Mouse (Mus musculus) olfactory bulb, adult 2 months (tissue): Measurements from ENCODE around the gene AC161166.1.
"Not testable (repeated sequence)": the region's sequence is repeated elsewhere in the genome, so short reads cannot be mapped to it uniquely, and the experiment has no call there.

Experiments
- CTCF ChIP-seq: fragments of 200-500 bp; IDR thresholded peaks from 2 replicates; pipeline ENCODE4 v1.5.1; 2012; ENCODE audit warnings: low read depth, mild to moderate bottlenecking, low read length, moderate library complexity; ENCODE audit not compliant: insufficient read depth
- POLR2A ChIP-seq: fragments of 200-500 bp; IDR thresholded peaks from 2 replicates; pipeline ENCODE4 v1.6.1; 2012; ENCODE audit warnings: mild to moderate bottlenecking, low read depth, low read length, moderate library complexity; ENCODE audit not compliant: insufficient read depth

DNA sequence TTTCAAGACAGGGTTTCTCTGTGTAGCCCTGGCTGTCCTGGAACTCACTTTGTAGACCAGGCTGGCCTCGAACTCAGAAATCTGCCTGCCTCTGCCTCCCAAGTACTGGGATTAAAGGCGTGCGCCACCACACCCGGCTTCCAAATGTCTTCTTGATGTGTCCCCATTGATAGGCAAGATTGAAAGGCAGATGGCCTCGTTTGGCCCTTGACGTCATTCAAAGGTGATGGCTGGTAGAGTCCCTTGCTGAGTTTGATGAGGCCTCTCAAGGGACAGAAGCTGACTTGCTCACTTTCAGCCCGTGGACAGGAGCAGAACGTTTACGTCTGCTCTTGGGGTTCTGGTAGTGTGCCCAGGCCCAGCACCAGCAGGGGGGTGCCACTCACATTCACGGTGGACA lies 7.8 kb upstream of the AC161166.1 start:
- TF ChIP-seq CTCF, POLR2A: not testable (repeated sequence)
